Mouse (Mus musculus) kidney, postnatal 0 days (tissue): ENCODE measurements around the gene Magi2. TPM values are rescaled to one million over a fixed set of nuclear protein-coding genes. Genes with fewer than 3 reads are reported as not detected.

ENCODE experiments used
- ATAC-seq: fragments of 200-750 bp; cut with Nextera tagmentation; replicated peaks from 2 replicates; pipeline ENCODE4 v1.8.0; 2017; ENCODE audit warnings: low read depth, moderate number of reproducible peaks, moderate TSS enrichment, moderate library complexity; ENCODE audit not compliant: low FRiP score
- DNase-seq: peaks from one replicate; pipeline ENCODE4 v3.0.0-alpha.2; 2016; ENCODE audit warnings: low spot score
- H3K27ac ChIP-seq: fragments of 300-500 bp; sonication (generic); 2 replicates; pipeline ENCODE4 v1.5.1; 2014; ENCODE audit warnings: mild to moderate bottlenecking
- H3K27me3 ChIP-seq: fragments of 300-500 bp; sonication (generic); 2 replicates; pipeline ENCODE4 v1.6.1; 2014; ENCODE audit warnings: low read length, mixed read lengths; ENCODE audit not compliant: insufficient read depth
- H3K36me3 ChIP-seq: fragments of 300-500 bp; sonication (generic); 2 replicates; pipeline ENCODE4 v1.6.1; 2014; ENCODE audit warnings: low read length, mixed read lengths; ENCODE audit not compliant: insufficient read depth
- H3K4me1 ChIP-seq: fragments of 300-500 bp; sonication (generic); replicated peaks from 2 replicates; pipeline ENCODE4 v1.6.1; 2014; ENCODE audit warnings: antibody characterized with exemption, low read length, mixed read lengths; ENCODE audit not compliant: insufficient read depth
- H3K4me2 ChIP-seq: fragments of 300-500 bp; sonication (generic); 2 replicates; pipeline ENCODE4 v1.6.1; 2014; ENCODE audit warnings: mild to moderate bottlenecking, low read length, moderate library complexity, mixed read lengths
- H3K4me3 ChIP-seq: fragments of 300-500 bp; sonication (generic); replicated peaks from 2 replicates; pipeline ENCODE4 v1.5.1; 2014; ENCODE audit warnings: low read depth, low read length
- H3K9ac ChIP-seq: fragments of 300-500 bp; sonication (generic); 2 replicates; pipeline ENCODE4 v1.6.1; 2014; ENCODE audit warnings: low read depth, low read length
- H3K9me3 ChIP-seq: fragments of 300-500 bp; sonication (generic); replicated peaks from 2 replicates; pipeline ENCODE4 v1.6.1; 2016; ENCODE audit warnings: low read length, inconsistent platforms, mixed read lengths
- CTCF ChIP-seq: IDR thresholded peaks from 2 replicates; pipeline ENCODE4 v1.5.1; 2016; ENCODE audit warnings: antibody characterized with exemption, low read depth, mild to moderate bottlenecking, moderate library complexity
- whole genome bisulfite sequencing: fragments of 180-500 bp; shearing (Covaris S2); extraction: QIAGEN DNeasy Blood & Tissue Kit; methylation state at CpG from one replicate; pipeline ENCODE4 v1.1.7; 2014; 5-methylcytosine and 5-hydroxymethylcytosine counted together
- polyA plus RNA-seq: library from polyadenylated mRNA; unstranded; fragments of >200 nt; fragmentation: Nextera tagmentation; extraction: Ambion mirVana; gene quantifications from 2 replicates; pipeline ENCODE4 v1.2.1, GENCODE M21; 2015

The Magi2 gene
- polyA plus RNA-seq, 1 experiment from 2014 or later: 14.5 TPM

- WGBS: 79% methylated on average over 1 of the region's 1 CpGs
- H3K4me2 ChIP-seq: no peak overlapping the region
- ATAC-seq: no peak
Measured at GRCm38 (mm10) chr5:20068496-20068895, 841.7 kb downstream of the Magi2 start.

GRCm38 (mm10) chr5:20068921-20069486 is 842.2 kb downstream of the Magi2 start:
- Histone ChIP-seq H3K4me3 (no peak overlapping the region), H3K4me2 (no peak overlapping the region), H3K36me3 (no peaks in the 10 kb centered on the region), H3K27me3 (no peaks in the 10 kb centered on the region), H3K9ac (no peak overlapping the region), H3K4me1 (no peaks in the 10 kb centered on the region), H3K9me3 (no peaks in the 10 kb centered on the region), H3K27ac (no peak overlapping the region)
- ATAC-seq: no peak
- DNase-seq: no peak
- WGBS: 76% methylated on average over 3 of the region's 3 CpGs
- TF ChIP-seq CTCF: no peak

More at GRCm38 (mm10) chr5:20068496-20068895, 841.7 kb downstream of the Magi2 start:
- Histone ChIP-seq H3K9ac (no peak overlapping the region), H3K27ac (no peak overlapping the region), H3K4me1 (no peaks in the 10 kb centered on the region), H3K27me3 (no peaks in the 10 kb centered on the region), H3K4me3 (no peak overlapping the region), H3K9me3 (no peaks in the 10 kb centered on the region), H3K36me3 (no peaks in the 10 kb centered on the region)
- no peak for DNase-seq
- no peak for TF ChIP-seq CTCF

- TF ChIP-seq CTCF: no peak
- DNase-seq: no peak
- no peak overlapping the region for H3K4me2 ChIP-seq
- H3K9me3 ChIP-seq: no peaks in the 10 kb centered on the region
- no peaks in the 10 kb centered on the region for H3K4me1 ChIP-seq
- H3K36me3 ChIP-seq: no peaks in the 10 kb centered on the region
- no peak overlapping the region for H3K9ac ChIP-seq
- H3K27me3 ChIP-seq: no peaks in the 10 kb centered on the region
- no peak overlapping the region for H3K4me3 ChIP-seq
- ATAC-seq: no peak
- H3K27ac ChIP-seq: no peak overlapping the region
- WGBS: 77% methylated on average over 5 of the region's 5 CpGs
Measured at GRCm38 (mm10) chr5:20074101-20074500, 847.3 kb downstream of the Magi2 start.

GRCm38 (mm10) chr5:20074867-20075266 is 848.0 kb downstream of the Magi2 start:
- no peak overlapping the region for H3K4me3 ChIP-seq
- WGBS: 90% methylated on average over 4 of the region's 4 CpGs
- no peaks in the 10 kb centered on the region for H3K4me1 ChIP-seq
- no peak overlapping the region for H3K9ac ChIP-seq
- no peaks in the 10 kb centered on the region for H3K27me3 ChIP-seq
- H3K36me3 ChIP-seq: no peaks in the 10 kb centered on the region
- H3K9me3 ChIP-seq: no peaks in the 10 kb centered on the region
- H3K27ac ChIP-seq: no peak overlapping the region
- ATAC-seq (no peak), DNase-seq (no peak)
- no peak for TF ChIP-seq CTCF
- no peak overlapping the region for H3K4me2 ChIP-seq

- no peaks in the 10 kb centered on the region for H3K9me3 ChIP-seq
- H3K27ac ChIP-seq: no peak overlapping the region
- DNase-seq (no peak), ATAC-seq (no peak)
- no peak overlapping the region for H3K4me3 ChIP-seq
- no peaks in the 10 kb centered on the region for H3K36me3 ChIP-seq
- WGBS: 82% methylated on average over 7 of the region's 7 CpGs
- no peak overlapping the region for H3K9ac ChIP-seq
- no peaks in the 10 kb centered on the region for H3K27me3 ChIP-seq
- no peak for TF ChIP-seq CTCF
- H3K4me2 ChIP-seq: no peak overlapping the region
- H3K4me1 ChIP-seq: no peaks in the 10 kb centered on the region
Measured at GRCm38 (mm10) chr5:20078931-20079330, 852.1 kb downstream of the Magi2 start.

- WGBS: 73% methylated on average over 9 of the region's 9 CpGs
- no peaks in the 10 kb centered on the region for H3K27me3 ChIP-seq
- DNase-seq (no peak), ATAC-seq (no peak)
- no peak overlapping the region for H3K9ac ChIP-seq
- no peaks in the 10 kb centered on the region for H3K9me3 ChIP-seq
- H3K4me1 ChIP-seq: no peaks in the 10 kb centered on the region
- H3K36me3 ChIP-seq: no peaks in the 10 kb centered on the region
- H3K27ac ChIP-seq: no peak overlapping the region
- H3K4me2 ChIP-seq: no peak overlapping the region
- no peak for TF ChIP-seq CTCF
- H3K4me3 ChIP-seq: no peak overlapping the region
Measured at GRCm38 (mm10) chr5:20080605-20081309, 853.9 kb downstream of the Magi2 start.
